Mouse (Mus musculus) liver, adult 2 months (tissue): ENCODE measurements around the gene Lipf. TPM values are rescaled to one million over a fixed set of nuclear protein-coding genes. Genes with fewer than 3 reads are reported as not detected.

Source experiments
- DNase-seq: peaks from one replicate; pipeline ENCODE4 v3.0.0-alpha.2; 2011; ENCODE audit warnings: low read depth, low spot score; ENCODE audit errors: extremely low read depth
- H3K27ac ChIP-seq: fragments of 200-500 bp; replicated peaks from 2 replicates; pipeline ENCODE4 v1.5.1; 2012; ENCODE audit warnings: low read depth, mild to moderate bottlenecking, control low read depth, inconsistent platforms, low read length; ENCODE audit not compliant: insufficient read depth
- H3K27me3 ChIP-seq: fragments of 200-500 bp; 2 replicates; pipeline ENCODE4 v1.6.1; 2012; ENCODE audit warnings: mild to moderate bottlenecking, moderate library complexity, low read length, inconsistent platforms; ENCODE audit not compliant: control insufficient read depth, insufficient read depth
- H3K36me3 ChIP-seq: fragments of 200-500 bp; 2 replicates; pipeline ENCODE4 v1.6.1; 2012; ENCODE audit warnings: low read length, inconsistent platforms; ENCODE audit not compliant: control insufficient read depth, insufficient read depth
- H3K4me1 ChIP-seq: fragments of 200-500 bp; 2 replicates; pipeline ENCODE4 v1.6.1; 2011; ENCODE audit warnings: low read length; ENCODE audit not compliant: control insufficient read depth, insufficient read depth
- H3K4me3 ChIP-seq: fragments of 200-500 bp; 2 replicates; pipeline ENCODE4 v1.5.1; 2011; ENCODE audit warnings: low read depth, mild to moderate bottlenecking, control low read depth, low read length, moderate library complexity; ENCODE audit not compliant: insufficient read depth
- H3K79me2 ChIP-seq: fragments of 200-500 bp; 2 replicates; pipeline ENCODE4 v1.6.1; 2012; ENCODE audit warnings: inconsistent platforms, mild to moderate bottlenecking, low read length, moderate library complexity; ENCODE audit not compliant: control insufficient read depth, insufficient read depth
- H3K9ac ChIP-seq: fragments of 200-500 bp; 2 replicates; pipeline ENCODE4 v1.6.1; 2012; ENCODE audit warnings: low read depth, mild to moderate bottlenecking, control low read depth, inconsistent platforms, low read length
- CTCF ChIP-seq: fragments of 200-500 bp; IDR thresholded peaks from 2 replicates; pipeline ENCODE4 v1.5.1; 2011; ENCODE audit warnings: low read depth, low read length, control low read depth
- POLR2A ChIP-seq: fragments of 200-500 bp; IDR thresholded peaks from 2 replicates; pipeline ENCODE4 v1.6.1; 2011; ENCODE audit warnings: low read length, control low read depth; ENCODE audit not compliant: insufficient read depth; ENCODE audit errors: extremely low read depth
- WGBS: fragments of 180-500 bp; shearing (Covaris S2); methylation state at CpG from one replicate; pipeline ENCODE4 v1.1.7; 2018; 5-methylcytosine and 5-hydroxymethylcytosine counted together
- polyA plus RNA-seq: library from polyadenylated mRNA; depleted of rRNA; stranded (reverse); fragments of >200 nt; gene quantifications from 2 replicates; pipeline ENCODE4 v1.2.3, GENCODE M21; 2012; rRNA removed
- total RNA-seq: library from RNA; depleted of rRNA; stranded (reverse); fragments of >200 nt; gene quantifications from 2 replicates; pipeline ENCODE4 v1.2.3, GENCODE M21; 2014; rRNA removed

The Lipf gene
- not detected in 2 replicates for total RNA-seq
- not detected in 2 replicates for polyA plus RNA-seq

DNA sequence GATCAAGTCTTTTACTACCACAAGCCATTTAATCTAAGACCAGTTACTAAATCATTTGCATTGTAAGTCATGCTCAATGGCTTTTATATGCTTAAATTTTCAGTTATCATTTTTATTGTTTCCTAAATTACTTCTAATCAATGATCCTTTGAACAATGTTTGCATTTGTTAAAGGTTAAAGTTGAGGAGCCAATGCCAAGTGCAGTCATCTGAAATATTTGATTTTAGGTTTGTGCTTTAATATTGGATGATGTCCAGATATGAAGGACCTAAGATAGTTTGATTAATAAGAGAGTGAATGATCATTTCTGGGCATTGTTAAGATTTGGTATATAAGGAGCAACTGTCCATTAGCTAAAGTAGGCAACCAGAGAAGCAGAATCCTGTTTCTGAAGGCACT is at the start of gene Lipf:
Lipf (plus strand) TSS at position 301 of the 400 bp plus-strand sequence.
- Histone ChIP-seq H3K4me3 (no peak within 1 kb of the TSS), H3K79me2 (no peaks in the 10 kb centered on the region), H3K27ac (no peak within 1 kb of the TSS), H3K27me3 (no peaks in the 10 kb centered on the region), H3K4me1 (no peaks in the 10 kb centered on the region), H3K9ac (no peak within 1 kb of the TSS), H3K36me3 (no peaks in the 10 kb centered on the region)
- TF ChIP-seq CTCF: no peak
- TF ChIP-seq POLR2A: no peak
- peak; percentile 6 for DNase-seq

DNA sequence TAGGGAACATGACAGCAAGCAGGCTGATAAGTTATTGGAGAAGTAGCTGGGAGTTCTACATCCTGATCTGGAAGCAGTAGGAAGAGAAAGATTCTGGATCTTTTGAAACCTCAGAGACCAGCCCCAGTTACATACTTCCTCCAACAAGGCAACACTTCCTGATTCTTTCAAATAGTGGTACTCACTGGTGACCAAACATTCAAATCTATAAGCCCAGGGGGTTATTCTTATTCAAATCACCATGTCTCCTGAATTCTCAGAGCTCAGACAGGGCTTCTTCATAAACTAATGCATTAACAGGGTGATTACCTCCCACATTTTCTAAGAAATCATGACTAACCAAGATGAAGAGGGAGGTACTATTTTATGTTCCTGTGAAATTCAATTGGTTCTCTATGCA is 36.9 kb upstream of the Lipf start:
- TF ChIP-seq CTCF: no peak
- TF ChIP-seq POLR2A: no peak
- H3K27me3 ChIP-seq: no peaks in the 10 kb centered on the region
- no peak overlapping the region for H3K27ac ChIP-seq
- H3K36me3 ChIP-seq: no peaks in the 10 kb centered on the region
- H3K4me1 ChIP-seq: no peaks in the 10 kb centered on the region
- H3K9ac ChIP-seq: no peak overlapping the region
- H3K79me2 ChIP-seq: no peaks in the 10 kb centered on the region
- DNase-seq: no peak
- no peak overlapping the region for H3K4me3 ChIP-seq

DNA sequence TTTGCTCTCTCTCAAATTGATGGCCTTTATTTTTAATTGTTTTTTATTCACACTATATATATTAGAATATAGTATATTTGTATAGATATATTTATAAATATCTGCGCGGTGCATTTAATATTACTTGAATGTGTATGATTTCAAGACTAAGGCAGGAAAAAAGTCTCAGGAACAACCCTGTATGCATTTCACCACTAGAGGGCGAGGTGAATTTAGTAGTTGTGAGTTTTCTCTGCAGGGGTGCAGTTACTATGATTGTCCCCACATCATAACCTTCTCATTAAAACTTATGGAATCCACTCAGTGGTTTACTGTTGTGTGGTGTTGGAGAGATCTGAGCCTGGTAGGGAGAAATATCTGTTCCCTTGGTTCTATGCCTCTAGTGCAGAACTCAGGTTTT is 18.0 kb downstream of the Lipf start:
- H3K9ac ChIP-seq: no peak overlapping the region
- TF ChIP-seq CTCF: 0 out of 2 replicates have a peak, but pooled peaks have one; percentile 13
- no peak for TF ChIP-seq POLR2A
- H3K27ac ChIP-seq: no peak overlapping the region
- H3K27me3 ChIP-seq: no peaks in the 10 kb centered on the region
- no peaks in the 10 kb centered on the region for H3K4me1 ChIP-seq
- WGBS: 30% methylated on average over 3 of the region's 3 CpGs
- no peaks in the 10 kb centered on the region for H3K79me2 ChIP-seq
- H3K4me3 ChIP-seq: no peak overlapping the region
- H3K36me3 ChIP-seq: no peaks in the 10 kb centered on the region
- DNase-seq: peak; percentile 20

DNA sequence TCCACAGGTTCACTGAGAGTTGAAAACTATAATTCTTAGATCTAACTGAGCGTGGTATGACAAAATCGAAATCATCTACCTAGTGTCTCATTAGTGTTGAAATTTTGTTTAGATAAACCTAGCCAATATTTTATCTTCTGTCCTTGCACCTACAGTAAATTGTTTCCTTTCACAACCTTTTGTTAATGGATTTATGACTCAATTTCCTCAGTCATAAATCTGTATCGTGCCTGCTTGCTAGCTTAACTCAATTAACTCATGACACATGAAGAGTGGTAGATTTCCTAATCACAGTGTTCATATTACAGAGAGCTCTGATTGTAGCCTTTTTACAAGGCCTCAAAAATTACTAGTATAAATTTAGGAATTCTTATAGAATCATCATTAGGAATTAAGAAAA is 22.1 kb downstream of the Lipf start:
- Histone ChIP-seq H3K4me1 (no peaks in the 10 kb centered on the region), H3K36me3 (no peaks in the 10 kb centered on the region), H3K27ac (no peak overlapping the region), H3K27me3 (no peaks in the 10 kb centered on the region), H3K9ac (no peak overlapping the region), H3K4me3 (no peak overlapping the region), H3K79me2 (no peaks in the 10 kb centered on the region)
- TF ChIP-seq CTCF (no peak), POLR2A (no peak)
- DNase-seq: no peak
- 87% methylated on average over 3 of the region's 3 CpGs for WGBS

DNA sequence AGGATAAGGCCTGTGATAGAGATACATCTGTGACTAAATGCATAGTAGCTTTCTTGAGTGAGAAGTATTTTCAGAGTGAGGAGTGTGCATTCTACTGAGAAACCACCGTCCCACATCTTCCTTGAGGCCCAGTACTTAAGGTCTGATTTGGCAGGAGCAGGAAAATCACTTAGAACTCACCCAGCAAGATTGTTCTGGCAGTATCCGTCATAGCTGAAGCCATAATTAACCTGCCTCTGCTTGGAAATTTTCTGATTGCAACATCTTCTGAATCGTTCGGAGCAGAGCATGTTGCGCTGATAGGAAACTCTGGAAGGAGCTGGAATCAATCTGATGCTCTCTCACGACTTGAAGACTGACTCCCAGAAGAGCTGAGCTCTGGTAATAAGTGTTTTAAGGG is 47.0 kb downstream of the Lipf start, which contains the start of gene Lipk:
Lipk (plus strand) TSS at position 289 of the 400 bp plus-strand sequence.
- H3K27ac ChIP-seq: no peak within 1 kb of the TSS
- no peak within 1 kb of the TSS for H3K4me3 ChIP-seq
- H3K79me2 ChIP-seq: no peaks in the 10 kb centered on the region
- H3K27me3 ChIP-seq: no peaks in the 10 kb centered on the region
- no peaks in the 10 kb centered on the region for H3K4me1 ChIP-seq
- DNase-seq: no peak
- H3K36me3 ChIP-seq: no peaks in the 10 kb centered on the region
- WGBS: 83% methylated on average over 6 of the region's 6 CpGs
- no peak within 1 kb of the TSS for H3K9ac ChIP-seq
- TF ChIP-seq POLR2A: no peak
- TF ChIP-seq CTCF: no peak

DNA sequence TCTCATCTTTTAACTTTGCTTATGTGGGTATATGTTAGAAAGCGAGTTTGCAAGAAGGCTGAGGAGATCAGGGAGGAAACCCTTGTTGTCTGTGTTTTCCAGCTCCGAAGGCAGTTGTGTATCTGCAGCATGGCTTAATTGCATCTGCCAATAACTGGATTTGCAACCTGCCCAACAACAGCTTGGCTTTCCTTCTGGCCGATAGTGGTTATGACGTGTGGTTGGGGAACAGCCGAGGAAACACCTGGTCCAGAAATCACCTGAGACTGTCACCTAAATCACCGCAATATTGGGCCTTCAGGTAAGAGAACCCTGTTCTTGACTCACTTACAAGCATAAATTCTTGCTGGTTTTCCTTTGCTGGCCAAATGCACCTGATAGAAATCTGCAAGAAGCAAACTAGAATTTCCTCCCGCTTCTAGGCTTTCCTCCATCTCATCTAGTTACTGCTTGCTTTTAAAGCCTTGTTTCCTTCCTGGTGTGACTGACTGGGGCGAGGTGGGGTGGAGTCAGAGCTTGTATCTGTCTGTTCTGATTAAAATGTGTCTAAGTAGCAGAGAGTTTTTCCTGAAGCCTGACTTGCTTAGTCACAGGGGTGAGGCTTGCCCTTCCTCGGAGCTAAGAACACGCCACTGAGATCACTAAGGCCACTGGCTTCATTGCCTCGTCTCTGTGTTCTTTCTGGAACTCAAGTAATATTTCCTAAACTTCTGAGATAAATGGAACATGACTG is 60.6 kb downstream of the Lipf start:
- H3K4me3 ChIP-seq: no peak overlapping the region
- no peaks in the 10 kb centered on the region for H3K27me3 ChIP-seq
- no peak for DNase-seq
- no peaks in the 10 kb centered on the region for H3K79me2 ChIP-seq
- TF ChIP-seq POLR2A (no peak), CTCF (no peak)
- 73% methylated on average over 11 of the region's 11 CpGs for WGBS
- H3K4me1 ChIP-seq: no peaks in the 10 kb centered on the region
- H3K9ac ChIP-seq: no peak overlapping the region
- H3K36me3 ChIP-seq: no peaks in the 10 kb centered on the region
- H3K27ac ChIP-seq: no peak overlapping the region
